Mouse (Mus musculus) myocyte (in vitro differentiated cells): ENCODE results near the gene Sgsm2. TPM values are rescaled to one million over a fixed set of nuclear protein-coding genes. Genes with fewer than 3 reads are reported as not detected.

Experiments used
- H3K27me3 ChIP-seq: one replicate; pipeline ENCODE4 v1.6.1; 2011; ENCODE audit not compliant: control insufficient read depth, insufficient read depth, insufficient read length
- H3K36me3 ChIP-seq: one replicate; pipeline ENCODE4 v1.6.1; 2011; ENCODE audit not compliant: control insufficient read depth, insufficient read depth
- H3K4me2 ChIP-seq: one replicate; pipeline ENCODE4 v1.6.1; 2011; ENCODE audit warnings: low read depth, control low read depth
- H3K4me3 ChIP-seq: one replicate; pipeline ENCODE4 v1.5.1; 2011; ENCODE audit warnings: mild to moderate bottlenecking, control low read depth, moderate library complexity
- H3K79me2 ChIP-seq: one replicate; pipeline ENCODE4 v1.6.1; 2011; ENCODE audit not compliant: control insufficient read depth, insufficient read depth
- H3ac ChIP-seq: one replicate; pipeline ENCODE4 v1.6.1; 2011; ENCODE audit not compliant: control insufficient read depth, insufficient read length
- CEBPB ChIP-seq: IDR thresholded peaks from 2 replicates; pipeline ENCODE4 v1.6.1; 2011; ENCODE audit warnings: mild to moderate bottlenecking, moderate library complexity; ENCODE audit not compliant: poor library complexity, insufficient read depth, severe bottlenecking
- E2F4 ChIP-seq: IDR thresholded peaks from one replicate; pipeline ENCODE4 v1.6.1; 2011; ENCODE audit warnings: mild to moderate bottlenecking, control low read depth, moderate library complexity; ENCODE audit not compliant: insufficient read depth
- MAX ChIP-seq: IDR thresholded peaks from one replicate; pipeline ENCODE4 v1.6.1; 2011; ENCODE audit warnings: low read depth, mild to moderate bottlenecking, control low read depth
- MYOD1 ChIP-seq, 3 experiments: IDR thresholded peaks; one replicate each; pipeline ENCODE4 v1.6.1; 2011; ENCODE audit warnings: control low read depth in 2 of 3, low read depth in 2 of 3, mild to moderate bottlenecking in 2 of 3, moderate library complexity in 1 of 3; ENCODE audit not compliant: insufficient read length in 2 of 3, control insufficient read depth in 1 of 3
- MYOG ChIP-seq, 3 experiments: IDR thresholded peaks; one replicate each; pipeline ENCODE4 v1.6.1; 2011; ENCODE audit warnings: control low read depth in 2 of 3, low read depth in 2 of 3, mild to moderate bottlenecking in 2 of 3; ENCODE audit not compliant: insufficient read length in 2 of 3, control insufficient read depth in 1 of 3, insufficient read depth in 1 of 3
- POLR2A ChIP-seq: IDR thresholded peaks from one replicate; pipeline ENCODE4 v1.6.1; 2011; ENCODE audit warnings: low read depth, mild to moderate bottlenecking, control low read depth, moderate library complexity; ENCODE audit not compliant: insufficient read length
- POLR2AphosphoS2 ChIP-seq: IDR thresholded peaks from one replicate; pipeline ENCODE4 v1.6.1; 2011; ENCODE audit warnings: low read depth, control low read depth; ENCODE audit not compliant: insufficient read length
- REST ChIP-seq: IDR thresholded peaks from one replicate; pipeline ENCODE4 v1.6.1; 2011; ENCODE audit warnings: mild to moderate bottlenecking, control low read depth, moderate library complexity; ENCODE audit not compliant: insufficient read depth, insufficient read length
- SRF ChIP-seq: IDR thresholded peaks from one replicate; pipeline ENCODE4 v1.6.1; 2011; ENCODE audit warnings: low read depth; ENCODE audit not compliant: control insufficient read depth, insufficient read length
- TCF12 ChIP-seq: IDR thresholded peaks from one replicate; pipeline ENCODE4 v1.6.1; 2011; ENCODE audit warnings: mild to moderate bottlenecking, control low read depth; ENCODE audit not compliant: poor library complexity, insufficient read depth, severe bottlenecking
- TCF3 ChIP-seq: IDR thresholded peaks from one replicate; pipeline ENCODE4 v1.6.1; 2011; ENCODE audit warnings: low read depth, control low read depth; ENCODE audit not compliant: insufficient read length
- USF1 ChIP-seq: IDR thresholded peaks from one replicate; pipeline ENCODE4 v1.6.1; 2011; ENCODE audit warnings: low read depth, mild to moderate bottlenecking, control low read depth, moderate library complexity
- polyA plus RNA-seq: library from polyadenylated mRNA; unstranded; fragments of >200 nt; fragmentation: generic; extraction: Trizol; gene quantifications from one replicate; pipeline ENCODE4 v1.2.1, GENCODE M21; 2012; ENCODE audit warnings: missing spikeins

Gene Sgsm2
- 12.3 TPM for polyA plus RNA-seq

GRCm38 (mm10) chr11:74896901-74897677 is at the start of gene Sgsm2:
Gene Sgsm2, minus strand, starts transcription at chr11:74897060.
- Histone ChIP-seq H3K4me2 (peak within 1 kb of the TSS; percentile 93), H3K36me3 (peaks cover 23% of the 10 kb centered on the region), H3K79me2 (peaks cover 36% of the 10 kb centered on the region), H3K27me3 (no peaks in the 10 kb centered on the region), H3K4me3 (peak within 1 kb of the TSS; percentile 98), H3ac (peak within 1 kb of the TSS; percentile 72)
- TF ChIP-seq MAX, result no peak
- TF ChIP-seq MYOD1 (IDR thresholded peaks at IDR 0.05; ENCODE audit: control insufficient read depth in 1 of 3, insufficient read length in 2 of 3, low read depth in 2 of 3), result peak in 2 of 3 experiments; percentile 11 to 41
- no peak for TF ChIP-seq SRF
- no peak for TF ChIP-seq TCF12
- TF ChIP-seq TCF3, result no peak
- no peak for TF ChIP-seq REST
- TF ChIP-seq POLR2A, result peak; percentile 36
- TF ChIP-seq USF1, result no peak
- peak; percentile 61 for TF ChIP-seq POLR2AphosphoS2
- TF ChIP-seq MYOG (IDR thresholded peaks at IDR 0.05; ENCODE audit: control insufficient read depth in 1 of 3, insufficient read depth in 1 of 3, insufficient read length in 2 of 3, low read depth in 2 of 3), result no peak
- TF ChIP-seq CEBPB, result no peak

DNA sequence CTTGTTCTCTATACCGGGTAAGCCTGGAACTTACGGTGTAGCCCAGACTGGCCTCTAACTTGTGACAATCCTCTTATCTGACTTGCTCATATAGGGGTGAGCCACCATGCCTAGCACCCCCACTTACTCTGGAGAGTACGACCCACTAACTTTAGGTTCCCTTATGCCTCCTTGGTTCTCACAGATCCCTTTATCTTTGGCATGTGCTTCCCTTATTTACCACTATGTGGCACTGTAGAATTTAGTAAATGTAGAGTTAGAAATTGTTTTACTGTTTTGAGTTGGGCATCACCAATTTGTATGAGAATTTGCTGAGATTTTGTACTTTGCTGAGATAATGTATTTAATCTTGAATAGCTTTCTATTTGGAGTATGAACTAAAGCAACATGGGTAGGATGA is 49.5 kb upstream of the Sgsm2 start:
- H3K27me3 ChIP-seq, result no peaks in the 10 kb centered on the region
- no peak overlapping the region for H3K4me2 ChIP-seq
- peaks cover 21% of the 10 kb centered on the region for H3K36me3 ChIP-seq
- no peak overlapping the region for H3K4me3 ChIP-seq
- H3ac ChIP-seq, result no peak overlapping the region
- no peaks in the 10 kb centered on the region for H3K79me2 ChIP-seq
- TF ChIP-seq E2F4 (no peak), SRF (no peak), USF1 (no peak), MAX (no peak), MYOD1 (IDR thresholded peaks at IDR 0.05; ENCODE audit: control insufficient read depth in 1 of 3, insufficient read length in 2 of 3, low read depth in 2 of 3) (no peak), POLR2AphosphoS2 (no peak), MYOG (IDR thresholded peaks at IDR 0.05; ENCODE audit: control insufficient read depth in 1 of 3, insufficient read depth in 1 of 3, insufficient read length in 2 of 3, low read depth in 2 of 3) (no peak), REST (no peak), TCF3 (no peak), CEBPB (no peak), POLR2A (no peak), TCF12 (no peak)

- peaks cover 20% of the 10 kb centered on the region for H3K36me3 ChIP-seq
- TF ChIP-seq SRF, result no peak
- TF ChIP-seq CEBPB, result no peak
- TF ChIP-seq REST, result no peak
- TF ChIP-seq TCF12, result no peak
- TF ChIP-seq MYOG (IDR thresholded peaks at IDR 0.05; ENCODE audit: control insufficient read depth in 1 of 3, insufficient read depth in 1 of 3, insufficient read length in 2 of 3, low read depth in 2 of 3), result no peak
- TF ChIP-seq USF1, result no peak
- no peak for TF ChIP-seq POLR2AphosphoS2
- no peak for TF ChIP-seq TCF3
- TF ChIP-seq POLR2A, result no peak
- TF ChIP-seq MAX, result no peak
- no peak for TF ChIP-seq E2F4
- TF ChIP-seq MYOD1 (IDR thresholded peaks at IDR 0.05; ENCODE audit: control insufficient read depth in 1 of 3, insufficient read length in 2 of 3, low read depth in 2 of 3), result no peak
- H3K27me3 ChIP-seq, result no peaks in the 10 kb centered on the region
- no peak overlapping the region for H3K4me3 ChIP-seq
- H3K4me2 ChIP-seq, result no peak overlapping the region
- no peak overlapping the region for H3ac ChIP-seq
- peaks cover 27% of the 10 kb centered on the region for H3K79me2 ChIP-seq
Measured at GRCm38 (mm10) chr11:74930391-74930790, 33.5 kb upstream of the Sgsm2 start.

DNA sequence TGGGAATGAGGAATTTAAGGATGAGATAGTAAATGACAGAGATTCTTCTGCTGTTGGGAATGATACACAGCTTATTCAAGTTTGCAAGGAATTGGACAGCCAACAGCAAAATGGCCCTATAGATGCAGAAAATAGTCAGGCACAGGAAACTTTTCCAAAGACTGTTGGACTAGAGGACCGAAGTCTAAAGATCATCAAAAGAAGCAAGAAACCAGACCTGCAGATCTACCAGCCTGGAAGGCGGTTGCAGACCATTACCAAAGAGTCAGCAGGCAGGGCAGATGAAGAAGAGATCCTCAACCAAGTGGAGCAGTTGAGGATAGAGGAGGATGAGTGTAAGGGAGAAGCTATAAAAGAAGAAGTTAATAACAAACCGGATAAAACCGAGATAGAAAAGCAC is 32.3 kb upstream of the Sgsm2 start:
- no peak overlapping the region for H3ac ChIP-seq
- TF ChIP-seq E2F4, result no peak
- no peak for TF ChIP-seq TCF12
- no peak for TF ChIP-seq POLR2AphosphoS2
- no peak overlapping the region for H3K4me3 ChIP-seq
- H3K36me3 ChIP-seq, result peaks cover 15% of the 10 kb centered on the region
- peaks cover 38% of the 10 kb centered on the region for H3K79me2 ChIP-seq
- no peaks in the 10 kb centered on the region for H3K27me3 ChIP-seq
- no peak overlapping the region for H3K4me2 ChIP-seq

GRCm38 (mm10) chr11:74927236-74927725 is 30.4 kb upstream of the Sgsm2 start:
- no peak overlapping the region for H3ac ChIP-seq
- H3K4me2 ChIP-seq, result peak overlapping the region; percentile 92
- peak overlapping the region; percentile 82 for H3K4me3 ChIP-seq
- peaks cover 48% of the 10 kb centered on the region for H3K79me2 ChIP-seq
- TF ChIP-seq MYOG (IDR thresholded peaks at IDR 0.05; ENCODE audit: control insufficient read depth in 1 of 3, insufficient read depth in 1 of 3, insufficient read length in 2 of 3, low read depth in 2 of 3), result no peak
- no peak for TF ChIP-seq MAX
- no peak for TF ChIP-seq POLR2AphosphoS2
- no peak for TF ChIP-seq E2F4
- no peak for TF ChIP-seq TCF12
- no peak for TF ChIP-seq POLR2A
- no peak for TF ChIP-seq CEBPB
- TF ChIP-seq USF1, result no peak
- no peak for TF ChIP-seq MYOD1 (IDR thresholded peaks at IDR 0.05; ENCODE audit: control insufficient read depth in 1 of 3, insufficient read length in 2 of 3, low read depth in 2 of 3)
- no peak for TF ChIP-seq SRF
- TF ChIP-seq TCF3, result no peak
- TF ChIP-seq REST, result no peak
- H3K27me3 ChIP-seq, result no peaks in the 10 kb centered on the region
- peaks cover 4% of the 10 kb centered on the region for H3K36me3 ChIP-seq
